Mouse (Mus musculus) spleen, adult 2 months (tissue): ENCODE results near the gene Sfxn2. TPM values are rescaled to one million over a fixed set of nuclear protein-coding genes. Genes with fewer than 3 reads are reported as not detected.

Source experiments
- DNase-seq, 2 experiments: peaks; one replicate each; pipeline versions ENCODE4 v3.0.0 to v3.0.0-alpha.2; 2012 to 2021; ENCODE audit warnings: low spot score in 2 of 2, low read depth in 1 of 2
- H3K27ac ChIP-seq: fragments of 200-500 bp; 2 replicates; pipeline ENCODE4 v1.5.1; 2012; ENCODE audit warnings: low read length, inconsistent platforms; ENCODE audit not compliant: insufficient read depth
- H3K27me3 ChIP-seq: fragments of 200-500 bp; 2 replicates; pipeline ENCODE4 v1.6.1; 2012; ENCODE audit warnings: mild to moderate bottlenecking, moderate library complexity, low read length, inconsistent platforms; ENCODE audit not compliant: control insufficient read depth, insufficient read depth
- H3K36me3 ChIP-seq: fragments of 200-500 bp; 2 replicates; pipeline ENCODE4 v1.6.1; 2012; ENCODE audit warnings: mild to moderate bottlenecking, low read length, inconsistent platforms; ENCODE audit not compliant: control insufficient read depth, insufficient read depth
- H3K4me1 ChIP-seq: fragments of 200-500 bp; 2 replicates; pipeline ENCODE4 v1.6.1; 2011; ENCODE audit warnings: inconsistent platforms; ENCODE audit not compliant: control insufficient read depth, insufficient read depth, insufficient read length
- H3K4me3 ChIP-seq: fragments of 200-500 bp; 2 replicates; pipeline ENCODE4 v1.5.1; 2011; ENCODE audit warnings: mild to moderate bottlenecking, inconsistent platforms; ENCODE audit not compliant: insufficient read depth, insufficient read length; ENCODE audit errors: extremely low read depth
- CTCF ChIP-seq: fragments of 200-500 bp; IDR thresholded peaks from 2 replicates; pipeline ENCODE4 v1.5.1; 2011; ENCODE audit warnings: mild to moderate bottlenecking, inconsistent platforms; ENCODE audit not compliant: insufficient read depth, insufficient read length, insufficient replicate concordance; ENCODE audit errors: extremely low read depth
- POLR2A ChIP-seq: fragments of 200-500 bp; IDR thresholded peaks from 2 replicates; pipeline ENCODE4 v1.6.1; 2011; ENCODE audit warnings: low read depth, low read length, inconsistent platforms
- WGBS: fragments of 180-500 bp; shearing (Covaris S2); methylation state at CpG from one replicate; pipeline ENCODE4 v1.1.7; 2018; 5-methylcytosine and 5-hydroxymethylcytosine counted together
- polyA plus RNA-seq: library from polyadenylated mRNA; depleted of rRNA; stranded (reverse); fragments of >200 nt; gene quantifications from 2 replicates; pipeline ENCODE4 v1.2.3, GENCODE M21; 2012

Sfxn2 gene
- polyA plus RNA-seq, 1 experiment: 3.2 TPM

- Histone ChIP-seq H3K27ac (no peak overlapping the region), H3K36me3 (no peaks in the 10 kb centered on the region), H3K4me1 (no peaks in the 10 kb centered on the region; the same call in 1 of the 2 replicates), H3K4me3 (no peak overlapping the region), H3K27me3 (no peaks in the 10 kb centered on the region)
- no peak for DNase-seq
- WGBS: 48% methylated on average over 6 of the region's 6 CpGs
- TF ChIP-seq CTCF: no peak
- TF ChIP-seq POLR2A: no peak
Observed at GRCm38 (mm10) chr19:46573990-46574389, 825 bp downstream of the Sfxn2 start.

- H3K27me3 ChIP-seq: no peaks in the 10 kb centered on the region
- H3K36me3 ChIP-seq: no peaks in the 10 kb centered on the region
- H3K4me3 ChIP-seq: no peak overlapping the region
- no peak for TF ChIP-seq POLR2A
- no peak for TF ChIP-seq CTCF
- H3K27ac ChIP-seq: no peak overlapping the region
- DNase-seq: no peak
- WGBS: 89% methylated on average over 4 of the region's 4 CpGs
- no peaks in the 10 kb centered on the region; the same call in 1 of the 2 replicates for H3K4me1 ChIP-seq
Observed at GRCm38 (mm10) chr19:46575196-46575595, 2.0 kb downstream of the Sfxn2 start.

- no peaks in the 10 kb centered on the region for H3K27me3 ChIP-seq
- H3K27ac ChIP-seq: no peak overlapping the region
- TF ChIP-seq CTCF (peak; percentile 81; the same call in 1 of the 2 replicates), POLR2A (no peak)
- peaks cover 1% of the 10 kb centered on the region; the same call in 1 of the 2 replicates for H3K36me3 ChIP-seq
- WGBS: 66% methylated on average over 13 of the region's 13 CpGs
- no peak overlapping the region for H3K4me3 ChIP-seq
- DNase-seq: peak in 1 of 2 experiments; percentile 71
- no peaks in the 10 kb centered on the region for H3K4me1 ChIP-seq
Observed at GRCm38 (mm10) chr19:46587823-46588508, 14.8 kb downstream of the Sfxn2 start.

- DNase-seq: no peak
- TF ChIP-seq POLR2A (no peak), CTCF (no peak)
- no peak overlapping the region for H3K27ac ChIP-seq
Observed at GRCm38 (mm10) chr19:46591575-46591974, 18.4 kb downstream of the Sfxn2 start.

GRCm38 (mm10) chr19:46592751-46593439 lies 19.7 kb downstream of the Sfxn2 start:
- no peak for TF ChIP-seq POLR2A
- no peak for TF ChIP-seq CTCF
- no peak for DNase-seq
- WGBS: 93% methylated on average over 9 of the region's 9 CpGs
- Histone ChIP-seq H3K4me3 (no peak overlapping the region), H3K27me3 (no peaks in the 10 kb centered on the region), H3K27ac (no peak overlapping the region), H3K36me3 (no peaks in the 10 kb centered on the region), H3K4me1 (no peaks in the 10 kb centered on the region)

More at GRCm38 (mm10) chr19:46591575-46591974, 18.4 kb downstream of the Sfxn2 start:
- H3K36me3 ChIP-seq: no peaks in the 10 kb centered on the region
- no peak overlapping the region for H3K4me3 ChIP-seq
- no peaks in the 10 kb centered on the region for H3K4me1 ChIP-seq
- no peaks in the 10 kb centered on the region for H3K27me3 ChIP-seq
- 91% methylated on average over 6 of the region's 6 CpGs for WGBS

- Histone ChIP-seq H3K27ac (no peak overlapping the region), H3K4me3 (no peak overlapping the region), H3K4me1 (peaks cover 6% of the 10 kb centered on the region; the same call in 1 of the 2 replicates), H3K36me3 (no peaks in the 10 kb centered on the region), H3K27me3 (no peaks in the 10 kb centered on the region)
- no peak for TF ChIP-seq POLR2A
- TF ChIP-seq CTCF: no peak
- DNase-seq: no peak
- WGBS: 95% methylated on average over 4 of the region's 4 CpGs
Observed at GRCm38 (mm10) chr19:46598187-46598586, 25.0 kb downstream of the Sfxn2 start.
